Mouse (Mus musculus) left cerebral cortex, adult 18-20 months (tissue): ENCODE measurements around the gene Tenm3. TPM values are rescaled to one million over a fixed set of nuclear protein-coding genes. Genes with fewer than 3 reads are reported as not detected.

ENCODE experiments used
- DNase-seq, 2 experiments: peaks; one replicate each; pipeline ENCODE4 v3.0.0; 2021 to 2022; ENCODE audit warnings: low spot score in 2 of 2, mixed read lengths in 1 of 2
- total RNA-seq, 2 experiments: library from RNA; stranded (reverse); gene quantifications; 2 replicates each; pipeline ENCODE4 v1.2.3; 2021

Tenm3 gene
- total RNA-seq, 2 experiments from 2014 or later, result 63.4 to 78.5 TPM

- no peak for DNase-seq
Measured at GRCm38 (mm10) chr8:48535833-48536232, 307.9 kb downstream of the Tenm3 start.

DNA sequence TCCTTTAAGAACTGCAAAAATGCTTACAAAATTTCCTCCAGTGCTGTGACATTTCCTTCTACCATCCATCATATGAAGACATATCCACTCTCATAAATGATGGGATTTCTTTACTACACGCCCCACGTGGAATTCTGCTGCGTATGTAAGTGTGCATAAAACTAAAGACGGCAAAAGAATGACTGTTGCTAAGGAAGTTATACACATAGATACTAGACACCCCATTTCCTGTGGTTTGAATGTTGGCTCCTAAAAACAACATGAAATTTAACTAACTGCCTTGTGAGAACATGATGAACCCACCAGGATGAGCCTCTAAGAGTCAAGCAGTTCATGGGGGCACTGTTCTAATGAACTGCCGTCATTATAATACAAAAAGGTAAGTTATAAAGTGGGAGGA lies 312.0 kb downstream of the Tenm3 start:
- no peak for DNase-seq

GRCm38 (mm10) chr8:48530916-48531570 lies 312.7 kb downstream of the Tenm3 start:
- no peak for DNase-seq

DNA sequence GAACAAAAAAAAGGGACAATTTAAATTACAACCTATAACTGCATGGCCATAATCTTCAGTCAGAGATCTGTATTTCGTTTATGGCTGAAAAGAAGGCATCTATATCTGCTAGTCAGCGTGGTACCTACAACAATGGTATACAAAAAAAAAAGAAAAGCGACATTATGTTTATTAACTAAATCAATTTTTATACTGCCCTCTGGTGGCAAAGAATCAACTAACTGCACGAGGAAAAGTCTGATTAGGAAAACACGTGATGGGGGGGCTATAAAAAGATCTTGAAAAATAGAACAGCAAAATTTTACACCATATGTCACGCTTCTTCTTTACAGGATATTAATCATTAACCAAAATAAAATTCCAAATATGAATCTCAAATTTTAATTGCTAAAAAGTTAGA lies 316.3 kb downstream of the Tenm3 start:
- no peak for DNase-seq

GRCm38 (mm10) chr8:48522536-48523123 lies 321.1 kb downstream of the Tenm3 start:
- DNase-seq, result no peak

GRCm38 (mm10) chr8:48522004-48522403 lies 321.7 kb downstream of the Tenm3 start:
- no peak for DNase-seq

- DNase-seq, result no peak
Measured at GRCm38 (mm10) chr8:48517431-48517830, 326.3 kb downstream of the Tenm3 start.

DNA sequence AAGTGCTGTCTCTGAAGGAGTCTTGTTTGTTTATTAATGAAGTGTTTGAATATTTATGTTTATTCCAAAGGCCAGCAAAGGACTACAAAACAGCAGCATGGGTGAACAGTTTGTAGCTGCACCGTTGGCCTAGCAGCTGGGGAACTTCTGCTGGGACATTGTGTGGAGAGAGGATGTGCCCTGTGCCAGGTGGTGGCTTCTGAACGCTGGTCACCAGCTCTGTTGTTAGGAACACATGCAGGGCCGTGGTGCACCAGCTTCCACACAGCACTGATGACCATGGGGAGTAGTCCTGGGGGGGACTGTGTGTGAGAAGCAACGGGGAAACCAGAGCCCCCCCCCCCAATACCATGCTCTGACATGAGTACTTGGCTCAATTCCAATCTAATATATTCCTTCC lies 329.5 kb downstream of the Tenm3 start:
- DNase-seq, result no peak

DNA sequence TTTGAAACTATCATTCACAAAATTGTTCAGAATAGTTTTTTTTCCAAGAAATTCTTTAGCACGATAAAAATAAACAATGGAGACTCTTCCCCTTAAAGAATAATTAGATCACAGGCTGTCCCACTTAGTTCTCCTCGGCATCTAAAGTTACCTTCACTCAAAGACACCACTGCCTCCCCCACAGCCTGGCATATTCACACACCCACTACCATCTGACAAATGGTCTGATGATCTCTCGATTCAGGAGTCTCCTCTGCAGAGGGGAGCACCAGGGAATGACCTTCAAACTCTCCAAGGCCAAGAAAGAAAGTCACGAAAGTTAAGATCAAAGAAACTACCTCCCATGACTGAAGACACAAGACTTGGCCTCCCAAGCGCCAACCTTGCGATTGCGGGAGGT lies 329.9 kb downstream of the Tenm3 start:
- no peak for DNase-seq

DNA sequence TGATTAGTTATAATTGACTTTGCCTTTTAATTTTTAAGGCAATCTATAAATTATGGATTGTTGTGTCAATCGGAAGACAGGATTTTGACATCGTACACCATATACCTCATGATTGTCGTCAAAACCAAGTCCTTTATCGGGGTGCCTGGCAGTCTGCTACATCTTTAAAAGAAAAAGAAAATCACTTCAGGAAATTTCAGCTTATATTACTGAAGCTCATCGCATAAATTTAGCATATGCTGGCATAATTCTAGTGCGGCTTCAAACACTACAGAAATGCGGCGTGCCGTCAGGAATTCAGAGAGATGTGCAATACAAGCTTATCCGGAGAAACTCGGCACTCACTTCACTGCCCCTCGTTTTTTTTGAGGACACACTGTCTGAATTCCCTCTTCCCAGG lies 332.2 kb downstream of the Tenm3 start:
- DNase-seq, result no peak

DNA sequence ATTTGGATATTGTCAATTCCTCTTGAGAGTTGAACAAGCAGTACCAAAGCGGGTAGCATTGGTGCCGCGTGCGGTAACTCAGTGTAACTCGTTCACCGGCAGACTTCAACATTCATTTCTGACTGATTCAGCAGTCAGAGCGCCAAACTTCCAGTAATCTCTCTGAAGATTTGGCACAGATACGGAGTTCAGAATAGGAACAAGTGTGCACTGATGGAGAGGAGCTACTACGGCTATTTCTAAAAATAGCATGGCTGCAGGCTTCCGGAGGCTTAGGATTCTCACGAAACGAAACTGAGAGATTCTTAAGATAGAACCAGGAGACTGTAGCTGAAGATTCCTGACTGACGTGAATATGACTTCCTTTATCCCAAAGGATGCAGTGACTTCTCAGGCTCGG lies 332.6 kb downstream of the Tenm3 start:
- DNase-seq, result peak; percentile 36 to 47

DNA sequence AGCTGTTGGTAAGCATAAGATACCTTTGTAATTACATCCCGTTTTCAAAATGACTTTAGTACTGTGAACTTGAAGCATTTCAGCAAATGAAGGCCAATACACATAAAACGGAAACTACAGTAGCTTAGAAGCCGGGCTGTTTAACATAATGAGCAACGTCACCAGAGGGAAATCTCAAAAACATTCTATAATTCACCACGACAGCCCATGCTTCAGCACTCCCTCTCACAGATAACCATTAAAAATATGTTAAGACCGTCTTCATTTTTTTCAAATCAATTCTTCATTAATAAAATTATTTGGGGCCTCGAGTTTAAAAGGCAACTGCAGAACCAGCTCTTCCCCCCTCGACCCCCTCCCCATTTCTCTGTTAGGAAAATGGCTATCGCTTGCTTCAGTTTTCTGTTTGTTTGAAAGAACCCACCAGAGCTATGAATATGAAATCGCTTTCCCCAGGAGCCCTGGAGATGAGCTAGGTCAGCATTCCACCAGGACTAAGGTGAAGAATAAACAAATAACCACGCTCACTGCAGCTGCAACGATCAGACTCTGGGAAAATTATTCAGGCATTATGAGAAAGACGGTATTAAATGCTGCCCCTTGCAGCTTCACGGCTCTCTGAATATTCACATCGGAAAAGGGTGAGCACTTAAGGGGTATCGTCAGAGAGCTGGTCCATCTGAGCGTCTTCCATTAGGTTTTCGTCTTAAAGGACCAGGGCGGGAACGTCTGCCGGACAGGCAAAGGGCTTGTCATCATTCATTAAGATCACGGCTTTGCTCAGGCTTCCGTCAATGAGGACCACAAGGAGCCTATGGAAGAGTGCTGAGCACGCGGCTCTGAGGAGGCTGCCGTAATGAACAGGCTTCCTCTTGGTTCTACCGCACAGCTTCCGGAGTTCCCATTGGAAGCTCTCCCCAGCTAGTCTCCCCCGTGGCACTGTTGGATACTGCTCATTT lies 334.8 kb downstream of the Tenm3 start:
- peak in 1 of 2 experiments; percentile 38 for DNase-seq

DNA sequence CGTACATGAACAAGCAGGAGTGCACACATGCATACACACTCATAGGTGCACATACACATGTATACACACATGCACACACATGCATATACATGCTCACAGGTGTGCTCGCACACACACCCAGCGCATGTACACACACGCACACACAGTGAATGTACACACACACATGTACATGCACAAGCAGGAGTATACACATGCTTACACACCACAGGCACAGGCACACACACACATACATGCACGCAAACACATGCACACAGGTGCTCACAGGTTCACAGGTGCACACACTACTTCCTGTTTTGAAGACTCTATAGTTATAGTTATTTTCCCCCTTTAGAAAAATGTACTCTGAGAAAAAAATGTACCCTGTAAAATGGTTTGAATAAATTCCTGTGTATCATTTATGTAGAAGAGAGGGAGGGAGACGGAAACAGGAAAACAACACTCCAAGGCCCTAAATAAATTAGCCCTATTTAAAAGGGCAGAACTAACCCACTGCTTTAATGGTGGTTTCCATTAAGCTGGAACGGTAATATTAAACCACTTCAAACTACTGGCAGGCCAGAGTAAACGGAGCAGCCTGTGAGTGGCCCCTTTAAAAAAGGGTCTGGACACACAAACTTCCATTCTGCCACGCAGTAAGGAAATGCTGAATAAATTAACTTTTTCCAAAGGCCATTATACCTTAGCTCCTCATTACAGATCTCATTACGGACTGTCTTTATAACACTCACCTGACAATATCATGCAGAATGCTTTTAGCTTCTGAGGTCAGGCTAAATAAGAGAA lies 335.8 kb downstream of the Tenm3 start:
- DNase-seq, result no peak

- DNase-seq, result no peak
Measured at GRCm38 (mm10) chr8:48492491-48492890, 351.3 kb downstream of the Tenm3 start.

- DNase-seq, result no peak
Measured at GRCm38 (mm10) chr8:48490635-48491165, 353.1 kb downstream of the Tenm3 start.

DNA sequence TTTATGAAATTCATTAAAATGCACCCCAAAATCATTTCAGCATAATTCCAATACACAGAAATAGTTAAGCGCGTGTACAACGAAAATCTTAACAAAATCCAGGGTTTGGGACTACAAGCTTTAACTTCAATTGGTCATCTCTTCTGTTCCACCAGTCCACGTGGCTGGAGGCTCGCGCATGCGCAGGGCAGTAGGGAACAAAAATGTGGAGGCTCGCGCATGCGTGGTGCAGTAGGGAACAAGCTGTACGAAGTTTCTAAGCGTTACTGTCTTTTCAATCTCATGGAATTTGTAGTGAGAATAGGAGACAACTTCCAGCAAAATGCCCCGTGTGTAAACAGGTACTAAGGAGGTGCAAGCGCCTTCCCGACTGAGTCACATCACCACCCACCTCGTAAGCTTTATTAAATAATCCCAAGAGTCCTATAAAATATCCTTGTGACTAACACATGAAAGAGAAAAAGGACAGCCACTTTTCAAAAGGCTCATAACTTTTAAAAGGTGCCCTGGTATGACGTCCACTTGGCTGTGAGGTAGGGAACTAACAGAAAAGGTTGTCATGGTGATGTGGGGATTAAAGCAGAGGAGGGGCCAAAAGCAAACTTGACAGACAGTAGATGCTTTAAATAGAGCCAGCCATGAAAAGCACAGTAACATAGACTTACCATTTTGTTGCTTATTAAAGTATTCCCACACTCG lies 353.7 kb downstream of the Tenm3 start:
- peak in 1 of 2 experiments; percentile 36 for DNase-seq

DNA sequence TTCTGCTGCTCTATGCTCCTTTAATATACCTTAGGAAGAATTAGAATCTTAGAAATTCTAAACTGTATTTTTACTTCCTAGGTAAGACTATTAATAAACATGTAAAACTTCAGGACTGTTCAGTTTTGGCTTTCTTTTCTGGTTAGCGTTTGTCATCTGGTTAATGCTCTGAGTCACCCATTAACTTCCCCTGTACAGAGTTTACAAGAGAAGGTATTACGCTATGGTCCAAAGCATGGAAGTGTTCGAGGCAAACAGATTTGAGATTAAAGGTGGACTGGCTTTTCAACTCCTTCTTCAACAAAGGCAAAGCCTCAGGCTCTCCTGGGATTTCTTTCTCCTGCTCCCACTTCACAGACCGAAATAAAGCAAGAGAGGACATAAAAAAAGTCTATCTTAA lies 354.3 kb downstream of the Tenm3 start:
- DNase-seq, result no peak

- DNase-seq, result no peak
Measured at GRCm38 (mm10) chr8:48488809-48489208, 354.9 kb downstream of the Tenm3 start.

GRCm38 (mm10) chr8:48484143-48484542 lies 359.6 kb downstream of the Tenm3 start:
- DNase-seq, result no peak
